Mouse (Mus musculus) heart, adult 9 months (tissue): ENCODE measurements at regions not wholly inside any gene's neighbourhood (a gene's known extent, or its start where the extent isn't known, plus 50 kb on each side); places are given as distances from the start of the nearest gene placed in this dataset.

Experiments used
- DNase-seq, 2 experiments: peaks; one replicate each; pipeline ENCODE4 v3.0.0; 2022; ENCODE audit warnings: low spot score in 2 of 2

- DNase-seq, result no peak
These were observed 182.3 kb downstream of the Irs2 start for GRCm38 (mm10) chr8:10825981-10826380.

GRCm38 (mm10) chr8:10825192-10825926 lies 182.9 kb downstream of the Irs2 start:
- DNase-seq, result peak in 1 of 2 experiments; percentile 25

- no peak for DNase-seq
These were observed 186.4 kb downstream of the Irs2 start for GRCm38 (mm10) chr8:10821901-10822300.

DNA sequence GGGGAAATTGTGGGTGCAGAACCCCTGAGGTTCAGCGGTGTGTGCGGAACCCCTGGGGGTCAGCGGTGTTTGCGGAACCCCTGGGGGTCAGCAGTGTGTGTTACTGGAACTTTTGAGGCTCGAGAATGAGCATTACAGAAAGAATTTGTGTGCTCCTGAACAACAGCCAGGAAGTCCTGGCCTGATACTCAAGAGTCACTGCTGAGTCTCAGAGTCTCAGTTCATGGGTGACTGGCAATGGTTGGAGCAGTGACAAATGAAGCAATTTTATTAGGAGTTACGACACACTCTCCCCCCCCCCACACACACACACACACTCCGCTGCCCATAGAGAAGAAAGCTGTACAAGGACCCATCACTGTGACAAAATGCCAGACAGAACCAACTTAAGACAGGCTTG lies 193.8 kb downstream of the Irs2 start:
- no peak for DNase-seq

DNA sequence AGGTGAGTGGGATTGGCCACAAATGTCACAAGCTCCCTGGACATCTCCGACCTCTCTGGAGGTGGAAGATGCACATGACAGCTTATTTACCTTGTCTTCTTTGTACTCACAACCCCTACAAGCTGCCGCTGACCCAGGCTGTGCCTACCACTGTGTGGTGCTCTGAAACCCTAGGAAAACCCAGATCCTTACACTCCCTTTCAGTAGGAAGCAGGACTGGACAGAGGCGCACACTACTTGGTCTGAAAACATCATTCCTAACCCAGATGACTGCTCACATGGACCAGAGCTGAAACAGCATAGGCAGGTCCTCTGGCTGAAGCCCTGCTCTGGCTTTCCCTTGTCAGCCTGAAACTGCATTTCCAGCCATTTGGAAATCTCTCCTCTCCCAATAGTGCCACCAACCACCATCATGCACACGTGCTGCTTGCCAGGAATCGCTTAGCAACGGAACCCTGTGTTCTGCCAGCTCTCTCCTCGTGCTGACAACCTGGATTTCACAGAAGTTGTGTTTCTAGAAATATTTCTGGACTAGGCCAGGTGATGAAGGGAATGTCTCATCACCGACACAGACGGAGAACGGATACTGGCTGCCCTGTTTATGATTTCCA lies 196.1 kb downstream of the Irs2 start:
- no peak for DNase-seq

DNA sequence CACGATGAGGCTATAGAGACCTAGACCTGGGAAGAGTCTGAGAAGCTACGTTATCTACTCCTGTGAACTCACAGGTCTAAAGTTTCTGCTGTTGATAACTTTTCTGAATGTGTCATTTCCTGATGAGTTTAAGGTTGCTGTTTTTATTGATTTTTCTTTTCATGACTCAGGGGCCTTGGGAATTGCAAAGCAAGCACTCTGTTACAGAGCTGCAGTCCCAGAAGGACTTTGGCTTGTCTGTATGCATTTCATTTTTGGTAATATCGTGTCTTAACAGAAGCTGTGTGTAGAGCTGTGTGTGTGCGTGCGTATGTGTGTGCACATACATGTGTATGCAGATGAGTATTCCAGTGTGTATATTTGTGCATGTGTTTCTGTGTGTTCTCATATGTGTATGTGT lies 201.2 kb downstream of the Irs2 start:
- DNase-seq, result no peak

DNA sequence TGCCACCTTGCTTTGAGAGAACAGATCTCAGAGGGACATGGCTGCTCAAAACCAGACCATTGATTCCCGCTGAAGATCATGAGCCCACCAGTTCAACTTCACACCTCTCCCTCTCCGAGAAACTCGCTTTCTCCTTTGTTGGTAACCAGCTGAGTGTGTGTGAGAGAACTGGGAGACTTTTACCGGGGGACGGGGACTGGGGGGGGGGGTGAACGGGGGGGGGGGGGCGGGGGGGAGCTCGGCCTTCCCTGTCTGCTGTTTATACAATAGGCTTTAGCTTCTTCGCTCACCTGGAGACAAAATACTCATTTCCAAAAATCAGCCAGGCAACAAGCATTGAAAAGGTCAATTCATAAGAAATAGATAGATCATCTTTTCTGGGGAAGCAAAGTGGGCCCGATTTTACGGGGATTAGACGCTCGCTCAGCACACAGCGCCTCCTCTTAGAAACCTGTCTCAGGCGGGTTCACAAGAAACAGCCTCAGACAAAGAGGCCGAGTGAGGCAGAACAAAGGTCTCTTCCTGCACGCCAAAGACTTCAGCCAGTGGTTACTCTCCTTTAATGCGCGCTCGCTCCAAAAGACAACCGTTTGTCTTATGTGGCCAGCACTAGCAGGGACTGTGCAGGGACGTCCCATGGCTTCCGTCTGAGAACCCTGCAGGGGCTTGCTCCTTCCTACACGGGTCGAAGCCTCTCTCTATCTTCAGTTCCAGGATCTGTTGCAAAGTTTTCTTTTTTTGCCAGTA lies 202.7 kb downstream of the Irs2 start:
- DNase-seq, result no peak

- DNase-seq, result no peak
These were observed 203.3 kb downstream of the Irs2 start for GRCm38 (mm10) chr8:10804974-10805373.

GRCm38 (mm10) chr8:10802003-10802402 lies 206.3 kb downstream of the Irs2 start:
- no peak for DNase-seq

DNA sequence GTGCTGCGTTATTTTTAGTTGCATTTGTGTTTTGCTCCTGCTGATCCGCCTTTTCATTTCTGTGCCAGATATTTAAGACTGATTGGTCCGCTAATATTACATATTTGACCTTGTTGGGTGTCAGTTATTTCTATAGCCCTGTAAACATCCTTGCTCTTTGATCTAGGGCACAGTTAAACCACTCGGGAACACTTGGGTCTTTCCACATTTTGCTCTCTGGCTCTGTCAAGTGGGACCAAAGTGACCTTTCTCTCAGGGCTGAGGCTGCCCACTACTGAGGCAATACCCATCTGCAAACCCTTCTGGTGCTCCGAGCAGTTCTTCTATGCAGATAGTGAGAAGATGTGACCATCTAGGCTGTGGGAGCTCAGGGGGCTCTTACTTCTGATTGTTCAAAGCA lies 206.7 kb downstream of the Irs2 start:
- no peak for DNase-seq

DNA sequence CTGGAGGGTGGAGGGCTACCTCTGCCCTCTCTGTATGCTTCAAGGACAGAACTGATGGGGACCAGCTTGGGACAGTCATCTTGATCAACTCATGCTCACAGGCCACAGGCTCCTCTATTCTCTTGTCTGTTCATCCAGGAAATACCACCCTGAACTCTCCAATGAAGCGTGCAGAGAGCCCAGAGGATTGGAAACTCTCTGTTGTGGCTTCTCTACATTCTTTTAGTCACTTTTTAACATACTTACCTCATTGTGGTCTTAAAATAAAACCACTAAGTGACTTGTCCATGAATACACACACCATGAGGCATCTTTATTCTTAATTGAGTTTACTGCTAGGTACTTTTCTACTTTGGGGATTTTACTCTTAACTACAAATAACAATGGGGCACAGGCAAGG lies 209.8 kb downstream of the Irs2 start:
- DNase-seq, result no peak

GRCm38 (mm10) chr8:10794367-10795189 lies 213.7 kb downstream of the Irs2 start:
- DNase-seq, result no peak

- no peak for DNase-seq
These were observed 214.4 kb downstream of the Irs2 start for GRCm38 (mm10) chr8:10793670-10794366.

- no peak for DNase-seq
These were observed 219.6 kb downstream of the Irs2 start for GRCm38 (mm10) chr8:10788496-10789200.

GRCm38 (mm10) chr8:10785801-10786200 lies 222.5 kb downstream of the Irs2 start:
- DNase-seq, result no peak

- DNase-seq, result no peak
These were observed 222.9 kb downstream of the Irs2 start for GRCm38 (mm10) chr8:10785311-10785710.

DNA sequence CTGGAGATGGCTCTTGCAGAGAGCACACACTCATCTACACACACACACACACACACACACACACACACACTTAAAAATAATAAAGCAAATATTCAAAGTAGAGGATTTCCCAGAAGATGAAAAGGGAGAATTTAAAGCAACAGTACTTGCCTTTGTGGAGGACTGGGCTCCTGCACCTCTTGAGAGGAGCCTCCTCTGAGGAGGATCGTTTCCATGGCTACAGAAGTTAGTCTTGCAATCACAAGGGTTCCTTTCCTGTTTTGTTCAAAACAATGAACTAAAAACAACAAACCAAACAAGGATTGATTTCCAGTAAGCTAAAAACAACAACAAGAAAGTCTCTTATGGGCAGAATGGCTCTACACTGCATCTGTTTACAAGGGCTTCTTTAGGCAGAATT lies 223.8 kb downstream of the Irs2 start:
- DNase-seq, result no peak

GRCm38 (mm10) chr8:10781860-10782259 lies 226.4 kb downstream of the Irs2 start:
- DNase-seq, result no peak

GRCm38 (mm10) chr8:10779636-10780035 lies 228.6 kb downstream of the Irs2 start:
- DNase-seq, result no peak

DNA sequence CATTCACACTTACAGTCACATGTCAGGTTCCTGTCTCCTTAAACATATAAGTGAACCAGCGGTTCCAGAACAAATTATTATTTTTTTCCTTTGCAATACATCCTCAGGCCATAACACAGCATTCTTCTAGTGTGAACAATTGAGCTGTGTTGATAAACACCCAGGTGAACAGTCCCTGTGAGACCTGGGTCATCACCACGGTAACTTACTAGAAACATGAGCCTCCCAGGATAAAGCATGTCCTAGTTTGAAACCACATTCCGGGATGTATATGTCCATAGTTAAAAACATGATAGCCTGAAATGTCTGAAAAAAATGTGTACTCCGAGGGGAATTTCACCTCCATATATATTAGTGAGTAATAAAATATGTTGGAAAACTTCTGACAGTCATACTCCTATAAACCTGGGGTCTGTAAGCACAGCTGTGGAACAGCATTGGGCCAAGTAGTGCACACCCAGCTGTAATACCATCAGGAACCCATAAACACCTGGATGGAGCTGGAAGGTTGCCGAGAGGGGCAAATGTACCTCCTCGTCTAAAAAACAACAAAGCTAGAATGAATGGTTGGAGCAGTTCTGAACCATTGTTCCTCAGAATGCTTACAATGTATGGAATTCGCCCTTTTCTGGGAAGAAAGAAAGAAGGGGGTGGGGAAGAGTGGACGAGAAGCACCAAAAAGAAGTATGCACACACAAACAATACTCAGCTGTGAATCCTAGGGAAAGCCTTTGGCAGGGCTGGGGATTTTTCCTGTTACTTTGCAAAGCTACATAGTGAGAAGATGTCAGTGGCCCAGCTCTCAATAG lies 232.9 kb downstream of the Irs2 start:
- no peak for DNase-seq
